Mouse (Mus musculus): ENCODE data around the gene Mical3. TPM values are rescaled to one million over a fixed set of nuclear protein-coding genes. Genes with fewer than 3 reads are reported as not detected.
A peak's percentile ranks its signal among the peaks of the same experiment; 100 is the strongest.

Gene Mical3
- polyA plus RNA-seq, 1 experiment: 57.5 TPM

GRCm38 (mm10) chr6:121162616-121163015, 31.8 kb upstream of the Mical3 start:
- TF ChIP-seq POLR2A (IDR thresholded peaks at IDR 0.05; ENCODE audit: borderline replicate concordance, extremely low read depth, insufficient read depth, insufficient read length, poor library complexity, severe bottlenecking) (no peak), CTCF (IDR thresholded peaks at IDR 0.05; ENCODE audit: borderline replicate concordance, extremely low read depth, insufficient read depth, insufficient read length) (no peak)
- DNase-seq (ENCODE audit: low read depth): no peak

DNA sequence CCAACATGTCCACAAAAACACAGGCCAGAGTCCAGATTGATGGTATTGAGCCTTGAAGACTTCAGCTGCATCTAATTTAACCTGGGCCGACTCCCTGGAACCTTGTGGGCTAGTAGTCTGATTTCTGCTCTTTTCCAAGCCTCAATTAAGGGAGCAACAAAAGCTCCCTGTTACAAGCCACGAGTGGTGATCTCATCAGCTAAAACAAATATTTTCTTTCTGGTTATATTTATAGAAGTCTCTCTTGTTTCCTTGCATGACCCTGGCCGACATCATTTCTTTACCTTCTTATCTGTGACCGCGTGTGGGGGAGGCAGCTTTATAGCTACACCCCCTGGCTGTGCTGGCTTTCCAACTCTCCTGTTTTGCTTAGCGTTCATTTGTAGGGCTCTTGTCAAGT, 29.3 kb upstream of the Mical3 start:
- TF ChIP-seq POLR2A (IDR thresholded peaks at IDR 0.05; ENCODE audit: borderline replicate concordance, extremely low read depth, insufficient read depth, insufficient read length, poor library complexity, severe bottlenecking) (no peak), CTCF (IDR thresholded peaks at IDR 0.05; ENCODE audit: borderline replicate concordance, extremely low read depth, insufficient read depth, insufficient read length) (no peak)
- no peak for DNase-seq (ENCODE audit: low read depth)

DNA sequence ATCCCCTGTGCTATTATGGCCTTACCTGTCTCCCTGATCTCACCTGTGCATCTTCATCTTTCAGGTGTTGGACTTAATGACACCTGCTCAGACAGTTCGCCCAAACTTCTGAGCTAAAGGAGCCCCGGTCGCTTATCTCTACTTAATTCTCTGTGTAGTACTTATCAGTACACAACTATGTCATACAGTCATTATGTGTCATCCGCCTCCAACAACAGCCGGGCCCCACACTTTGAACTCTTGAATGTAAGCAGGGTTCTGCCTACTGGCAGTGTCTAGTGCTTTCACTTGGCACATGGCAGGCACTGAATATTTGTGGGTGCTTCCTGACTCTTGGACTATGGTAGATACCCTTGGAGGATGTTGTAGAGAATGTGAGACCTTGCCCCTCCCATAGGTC, 28.8 kb upstream of the Mical3 start:
- no peak for DNase-seq (ENCODE audit: low read depth)
- no peak for TF ChIP-seq POLR2A (IDR thresholded peaks at IDR 0.05; ENCODE audit: borderline replicate concordance, extremely low read depth, insufficient read depth, insufficient read length, poor library complexity, severe bottlenecking)
- no peak for TF ChIP-seq CTCF (IDR thresholded peaks at IDR 0.05; ENCODE audit: borderline replicate concordance, extremely low read depth, insufficient read depth, insufficient read length)

GRCm38 (mm10) chr6:121156030-121156429, 25.2 kb upstream of the Mical3 start:
- TF ChIP-seq CTCF (IDR thresholded peaks at IDR 0.05; ENCODE audit: borderline replicate concordance, extremely low read depth, insufficient read depth, insufficient read length) (no peak), POLR2A (IDR thresholded peaks at IDR 0.05; ENCODE audit: borderline replicate concordance, extremely low read depth, insufficient read depth, insufficient read length, poor library complexity, severe bottlenecking) (no peak)

DNA sequence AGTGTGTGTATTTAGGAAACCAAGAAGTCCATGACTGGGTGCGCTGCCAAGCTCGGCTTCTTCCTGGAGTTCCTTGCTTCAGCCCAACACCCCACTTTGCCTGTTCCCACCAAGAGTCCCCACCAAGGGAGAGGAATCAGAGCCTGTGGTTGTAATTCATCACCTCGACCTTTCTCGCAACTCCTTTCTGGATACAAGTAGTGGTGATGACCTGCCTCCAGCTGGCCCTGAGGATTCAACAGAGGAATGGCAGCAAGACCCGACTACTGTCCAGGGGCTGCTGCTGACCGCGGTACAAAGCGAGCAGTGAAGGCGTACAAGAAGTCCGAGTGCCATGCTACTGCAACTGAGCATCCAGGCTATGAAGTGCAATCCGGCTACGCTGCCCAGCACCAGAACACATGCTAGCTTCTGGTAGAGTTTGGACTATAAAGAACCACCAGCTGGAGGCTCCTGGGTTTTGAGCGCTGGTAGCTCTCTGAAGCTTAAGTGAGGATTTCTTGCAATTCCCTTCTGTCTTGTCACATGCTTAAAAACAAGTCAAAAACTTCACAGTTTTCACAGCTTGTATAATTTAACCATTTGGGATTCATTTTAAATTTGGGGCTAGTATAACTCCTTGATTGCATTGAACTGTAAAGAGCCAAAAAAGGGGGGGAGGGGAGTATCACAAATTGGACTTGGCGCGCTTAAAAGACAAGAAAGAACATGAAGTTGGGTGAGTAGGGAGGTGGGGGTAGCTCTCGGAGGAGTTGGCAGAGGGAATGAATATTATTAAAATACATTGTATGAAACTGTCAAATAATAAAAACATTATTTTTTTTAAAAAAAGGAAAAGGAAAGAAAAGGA, 23.9 kb upstream of the Mical3 start:
- peak; percentile 66 for DNase-seq (ENCODE audit: low read depth)
- TF ChIP-seq POLR2A (IDR thresholded peaks at IDR 0.05; ENCODE audit: borderline replicate concordance, extremely low read depth, insufficient read depth, insufficient read length, poor library complexity, severe bottlenecking) (no peak), CTCF (IDR thresholded peaks at IDR 0.05; ENCODE audit: borderline replicate concordance, extremely low read depth, insufficient read depth, insufficient read length) (no peak)

More at GRCm38 (mm10) chr6:121156030-121156429, 25.2 kb upstream of the Mical3 start:
- no peak for DNase-seq (ENCODE audit: low read depth)

DNA sequence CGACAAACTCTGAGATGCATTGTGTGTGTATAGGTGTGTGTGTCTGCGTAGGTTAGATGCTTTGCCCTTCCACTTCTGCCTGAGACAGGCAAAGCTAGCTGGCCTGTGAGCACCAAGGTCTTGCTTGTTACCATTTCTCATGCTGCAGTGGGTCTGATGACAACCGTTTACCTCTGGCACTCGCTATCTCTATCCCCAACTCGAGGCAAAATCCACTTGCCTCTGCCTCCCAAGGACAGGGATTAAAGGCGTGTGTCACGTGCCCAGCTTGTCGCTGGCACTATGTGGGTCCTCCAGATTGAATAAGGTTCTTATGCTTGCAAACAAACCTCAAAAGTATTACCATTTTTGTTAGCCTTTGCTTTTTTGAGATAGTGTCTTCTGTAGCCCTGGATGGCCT, 22.4 kb upstream of the Mical3 start:
- no peak for TF ChIP-seq CTCF (IDR thresholded peaks at IDR 0.05; ENCODE audit: borderline replicate concordance, extremely low read depth, insufficient read depth, insufficient read length)
- no peak for TF ChIP-seq POLR2A (IDR thresholded peaks at IDR 0.05; ENCODE audit: borderline replicate concordance, extremely low read depth, insufficient read depth, insufficient read length, poor library complexity, severe bottlenecking)
- DNase-seq (ENCODE audit: low read depth): no peak

DNA sequence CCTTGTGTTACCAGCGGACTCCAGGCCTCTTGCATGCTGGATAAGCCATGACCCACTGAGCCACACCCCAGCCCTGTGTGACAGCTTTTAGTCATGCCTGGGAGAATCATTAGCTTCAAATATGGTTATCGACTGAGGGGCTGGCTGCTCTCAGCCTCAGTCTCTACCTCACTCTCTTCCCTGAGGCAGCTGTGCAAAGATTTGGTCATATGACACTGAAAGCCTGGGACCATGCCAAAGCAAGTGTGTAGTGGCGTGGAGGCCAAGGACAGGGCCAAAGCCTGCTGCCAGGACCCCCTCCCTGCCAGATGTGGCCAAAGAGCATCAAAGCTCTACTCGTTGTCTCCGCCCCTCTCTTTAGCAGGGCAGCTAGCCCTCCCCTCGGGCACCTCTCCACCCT, 20.9 kb upstream of the Mical3 start:
- TF ChIP-seq POLR2A (IDR thresholded peaks at IDR 0.05; ENCODE audit: borderline replicate concordance, extremely low read depth, insufficient read depth, insufficient read length, poor library complexity, severe bottlenecking): no peak
- no peak for TF ChIP-seq CTCF (IDR thresholded peaks at IDR 0.05; ENCODE audit: borderline replicate concordance, extremely low read depth, insufficient read depth, insufficient read length)
- DNase-seq (ENCODE audit: low read depth): no peak

GRCm38 (mm10) chr6:121150126-121150525, 19.3 kb upstream of the Mical3 start:
- TF ChIP-seq POLR2A (IDR thresholded peaks at IDR 0.05; ENCODE audit: borderline replicate concordance, extremely low read depth, insufficient read depth, insufficient read length, poor library complexity, severe bottlenecking) (no peak), CTCF (IDR thresholded peaks at IDR 0.05; ENCODE audit: borderline replicate concordance, extremely low read depth, insufficient read depth, insufficient read length) (no peak)
- no peak for DNase-seq (ENCODE audit: low read depth)

GRCm38 (mm10) chr6:121149420-121149819, 18.6 kb upstream of the Mical3 start:
- TF ChIP-seq POLR2A (IDR thresholded peaks at IDR 0.05; ENCODE audit: borderline replicate concordance, extremely low read depth, insufficient read depth, insufficient read length, poor library complexity, severe bottlenecking): no peak
- no peak for TF ChIP-seq CTCF (IDR thresholded peaks at IDR 0.05; ENCODE audit: borderline replicate concordance, extremely low read depth, insufficient read depth, insufficient read length)
- no peak for DNase-seq (ENCODE audit: low read depth)

- no peak for DNase-seq (ENCODE audit: low read depth)
- TF ChIP-seq CTCF (IDR thresholded peaks at IDR 0.05; ENCODE audit: borderline replicate concordance, extremely low read depth, insufficient read depth, insufficient read length) (no peak), POLR2A (IDR thresholded peaks at IDR 0.05; ENCODE audit: borderline replicate concordance, extremely low read depth, insufficient read depth, insufficient read length, poor library complexity, severe bottlenecking) (no peak)
These were observed 17.6 kb upstream of the Mical3 start for GRCm38 (mm10) chr6:121148360-121148759.

DNA sequence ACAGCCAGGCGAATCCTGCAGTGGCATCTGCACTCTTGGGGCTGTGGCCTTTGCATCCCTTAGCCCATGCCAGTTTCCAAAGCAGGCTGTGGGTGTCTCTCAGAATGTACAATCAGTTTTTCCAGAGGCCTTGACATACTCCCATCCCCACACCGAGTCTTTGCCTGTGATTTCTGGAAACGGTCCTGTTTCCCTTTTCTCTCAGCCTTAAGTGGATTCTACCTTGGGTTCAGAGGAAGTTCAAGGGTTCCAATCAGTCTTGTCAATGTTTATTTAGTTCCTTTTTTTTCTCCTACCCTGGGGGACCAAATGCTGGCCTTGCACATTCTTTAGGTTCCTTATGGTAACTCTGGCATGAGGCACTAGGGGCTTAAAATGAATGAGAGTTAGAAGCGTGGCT, 16.0 kb upstream of the Mical3 start:
- TF ChIP-seq POLR2A (IDR thresholded peaks at IDR 0.05; ENCODE audit: borderline replicate concordance, extremely low read depth, insufficient read depth, insufficient read length, poor library complexity, severe bottlenecking): no peak
- TF ChIP-seq CTCF (IDR thresholded peaks at IDR 0.05; ENCODE audit: borderline replicate concordance, extremely low read depth, insufficient read depth, insufficient read length): no peak
- DNase-seq (ENCODE audit: low read depth): peak; percentile 22

DNA sequence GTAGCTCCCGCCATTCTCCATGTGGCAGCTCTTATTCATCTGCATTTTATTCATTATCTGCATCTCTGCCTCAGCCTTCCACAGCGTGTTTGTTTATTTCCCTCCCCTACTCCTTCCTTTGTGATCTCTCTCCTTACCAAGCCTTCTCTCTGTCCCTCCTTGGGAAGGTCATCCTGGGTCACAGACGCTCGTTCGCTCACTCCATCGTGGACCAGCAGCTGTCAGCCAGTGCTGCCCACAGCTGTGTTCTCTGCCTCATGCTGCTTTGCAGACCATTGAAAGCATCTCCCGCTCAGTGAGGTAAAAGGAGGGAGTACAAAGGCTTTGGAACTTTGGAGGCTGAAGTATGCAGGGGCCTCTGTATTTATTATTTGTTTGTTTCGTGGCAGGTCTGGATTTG, 15.1 kb upstream of the Mical3 start:
- DNase-seq (ENCODE audit: low read depth): peak; percentile 12
- TF ChIP-seq CTCF (IDR thresholded peaks at IDR 0.05; ENCODE audit: borderline replicate concordance, extremely low read depth, insufficient read depth, insufficient read length) (no peak), POLR2A (IDR thresholded peaks at IDR 0.05; ENCODE audit: borderline replicate concordance, extremely low read depth, insufficient read depth, insufficient read length, poor library complexity, severe bottlenecking) (no peak)

Measured in brain, embryonic 14.5 days (tissue).